Mouse (Mus musculus) embryonic facial prominence, embryonic 10.5 days (tissue): ENCODE results near the gene Phf21a. TPM values are rescaled to one million over a fixed set of nuclear protein-coding genes. Genes with fewer than 3 reads are reported as not detected.

Experiments
- DNase-seq: peaks from one replicate; pipeline ENCODE4 v3.0.0-alpha.2; 2017; ENCODE audit warnings: low spot score
- H3K27ac ChIP-seq: fragments of 300-500 bp; sonication (generic); replicated peaks from 2 replicates; pipeline ENCODE4 v1.5.1; 2016; ENCODE audit warnings: mild to moderate bottlenecking
- H3K27me3 ChIP-seq: fragments of 300-500 bp; sonication (generic); replicated peaks from 2 replicates; pipeline ENCODE4 v1.6.1; 2016; ENCODE audit warnings: low read depth, mild to moderate bottlenecking; ENCODE audit not compliant: poor library complexity, severe bottlenecking
- H3K36me3 ChIP-seq: fragments of 300-500 bp; sonication (generic); replicated peaks from 2 replicates; pipeline ENCODE4 v1.6.1; 2016; ENCODE audit warnings: mild to moderate bottlenecking, moderate library complexity
- H3K4me1 ChIP-seq: fragments of 300-500 bp; sonication (generic); 2 replicates; pipeline ENCODE4 v1.6.1; 2016
- H3K4me3 ChIP-seq: fragments of 300-500 bp; sonication (generic); 2 replicates; pipeline ENCODE4 v1.5.1; 2016; ENCODE audit warnings: mild to moderate bottlenecking, moderate library complexity
- H3K9me3 ChIP-seq: fragments of 300-500 bp; sonication (generic); 2 replicates; pipeline ENCODE4 v1.6.1; 2016; ENCODE audit warnings: mild to moderate bottlenecking
- WGBS: fragments of 180-500 bp; shearing (Covaris S2); methylation state at CpG from one replicate; pipeline ENCODE4 v1.1.7; 2016; 5-methylcytosine and 5-hydroxymethylcytosine counted together
- polyA plus RNA-seq: library from polyadenylated mRNA; unstranded; fragments of >200 nt; fragmentation: Nextera tagmentation; extraction: Ambion mirVana; gene quantifications from 2 replicates; pipeline ENCODE4 v1.2.1, GENCODE M21; 2016

Gene Phf21a
- polyA plus RNA-seq, result 41.3 and 42.3 TPM in 2 replicates

DNA sequence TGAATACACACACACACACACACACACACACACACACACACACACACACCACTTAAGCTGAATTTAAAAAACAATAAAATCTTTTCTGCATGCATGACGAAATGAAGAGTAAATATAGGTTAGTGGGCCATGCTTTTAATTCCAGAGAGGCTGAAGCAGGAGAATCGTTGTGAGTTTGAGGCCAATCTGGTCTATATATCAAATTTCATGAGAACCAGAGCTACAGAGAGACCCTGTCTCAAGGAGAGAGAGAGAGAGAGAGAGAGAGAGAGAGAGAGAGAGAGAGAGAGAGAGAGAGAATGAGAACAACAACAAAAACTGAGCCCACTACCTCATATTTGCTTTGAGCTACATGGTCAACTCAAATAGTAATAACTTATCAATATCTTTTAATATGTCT is at the start of gene Phf21a:
Gene Phf21a, plus strand, starts transcription at position 301 of the 400 bp plus-strand sequence.
- 76% methylated on average over 2 of the region's 2 CpGs for WGBS
- no peaks in the 10 kb centered on the region for H3K4me1 ChIP-seq
- no peak within 1 kb of the TSS for H3K4me3 ChIP-seq
- no peak within 1 kb of the TSS for H3K27ac ChIP-seq
- DNase-seq, result no peak
- no peaks in the 10 kb centered on the region for H3K36me3 ChIP-seq
- H3K27me3 ChIP-seq, result no peaks in the 10 kb centered on the region
- H3K9me3 ChIP-seq, result 0 out of 2 replicates have a peak, but pooled peaks cover 2% of the 10 kb centered on the region

DNA sequence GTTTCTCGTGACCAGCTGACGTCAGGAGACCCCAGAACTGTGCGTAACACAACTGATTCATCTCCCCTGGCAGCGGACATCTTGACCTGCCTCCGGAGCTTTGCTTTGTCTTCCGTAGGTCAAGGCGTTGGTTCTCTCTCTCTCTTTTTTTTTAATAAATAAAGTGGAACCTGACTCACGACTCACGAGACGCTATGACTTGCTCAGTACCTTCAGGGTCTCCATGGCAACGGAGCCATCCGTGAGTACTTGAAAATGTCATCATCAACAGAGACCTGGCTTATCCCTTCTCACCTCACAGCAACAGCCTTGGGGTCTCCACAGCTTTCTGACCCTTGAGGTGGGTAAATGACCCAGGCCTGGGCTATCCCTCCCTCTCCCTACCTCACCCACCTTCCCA is 49.6 kb upstream of the Phf21a start:
- Histone ChIP-seq H3K9me3 (no peaks in the 10 kb centered on the region), H3K27me3 (peaks cover 9% of the 10 kb centered on the region), H3K4me1 (peaks cover 5% of the 10 kb centered on the region), H3K27ac (no peak overlapping the region), H3K36me3 (no peaks in the 10 kb centered on the region), H3K4me3 (no peak overlapping the region)
- 89% methylated on average over 12 of the region's 12 CpGs for WGBS
- no peak for DNase-seq

DNA sequence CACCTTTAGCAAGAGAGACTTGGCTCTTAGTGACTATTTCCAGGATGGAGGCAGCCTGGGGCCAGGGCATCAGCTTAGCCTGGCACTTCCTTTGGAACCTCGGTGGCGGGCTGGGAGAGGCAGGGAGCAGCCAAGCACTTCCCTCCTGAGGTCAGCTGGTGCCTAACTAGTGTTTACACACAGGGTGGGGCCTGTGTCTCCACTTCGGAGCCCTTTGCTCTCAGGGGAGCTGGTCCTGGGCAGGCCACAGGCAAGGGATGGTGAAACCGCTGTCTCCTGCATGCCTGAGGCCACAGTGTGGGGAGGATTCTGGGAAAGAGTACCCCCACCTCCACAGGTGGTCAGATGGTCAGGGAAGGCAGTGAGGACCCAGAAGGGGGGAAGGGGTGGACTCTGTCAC is 45.3 kb upstream of the Phf21a start:
- Histone ChIP-seq H3K4me1 (peaks cover 5% of the 10 kb centered on the region), H3K9me3 (no peaks in the 10 kb centered on the region), H3K27ac (peak overlapping the region; percentile 19; the same call in 1 of the 2 replicates), H3K4me3 (no peak overlapping the region), H3K36me3 (no peaks in the 10 kb centered on the region), H3K27me3 (peaks cover 33% of the 10 kb centered on the region)
- DNase-seq, result no peak
- 18% methylated on average over 4 of the region's 4 CpGs for WGBS

DNA sequence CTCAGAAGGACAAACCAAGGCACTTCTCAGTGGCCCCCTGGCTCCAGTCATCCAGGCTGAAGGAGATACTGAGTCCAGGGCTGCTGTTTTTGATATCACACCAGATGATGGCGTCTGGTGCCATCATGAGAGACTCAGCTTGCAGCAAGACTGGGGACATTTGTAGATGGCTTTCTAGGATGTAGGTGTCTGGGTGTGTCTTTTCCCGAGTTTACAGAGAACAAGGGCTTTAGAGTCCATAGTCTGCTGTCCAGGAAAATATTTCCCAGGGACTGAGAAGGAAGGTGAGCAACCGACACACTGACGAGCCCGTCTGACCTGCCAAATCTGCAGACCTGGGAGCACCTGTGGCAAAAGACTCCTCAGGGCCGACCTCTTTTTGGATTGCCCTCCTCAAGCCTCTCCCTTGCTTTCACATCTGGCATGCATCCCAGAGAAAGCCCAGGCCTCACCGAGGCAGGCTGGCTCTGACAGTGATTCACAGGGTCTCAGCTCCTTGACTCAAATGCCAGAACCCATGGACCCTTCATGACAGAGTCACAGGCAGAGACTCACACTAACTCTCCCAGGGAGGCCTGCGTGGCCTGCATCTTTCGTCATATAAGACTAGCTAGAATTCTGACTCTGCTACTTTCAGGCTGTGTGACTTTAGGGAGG is 44.8 kb upstream of the Phf21a start:
- no peak for DNase-seq
- 71% methylated on average over 9 of the region's 9 CpGs for WGBS
- Histone ChIP-seq H3K36me3 (no peaks in the 10 kb centered on the region), H3K9me3 (no peaks in the 10 kb centered on the region), H3K27me3 (peaks cover 39% of the 10 kb centered on the region), H3K4me1 (peaks cover 5% of the 10 kb centered on the region), H3K27ac (no peak overlapping the region), H3K4me3 (no peak overlapping the region)

DNA sequence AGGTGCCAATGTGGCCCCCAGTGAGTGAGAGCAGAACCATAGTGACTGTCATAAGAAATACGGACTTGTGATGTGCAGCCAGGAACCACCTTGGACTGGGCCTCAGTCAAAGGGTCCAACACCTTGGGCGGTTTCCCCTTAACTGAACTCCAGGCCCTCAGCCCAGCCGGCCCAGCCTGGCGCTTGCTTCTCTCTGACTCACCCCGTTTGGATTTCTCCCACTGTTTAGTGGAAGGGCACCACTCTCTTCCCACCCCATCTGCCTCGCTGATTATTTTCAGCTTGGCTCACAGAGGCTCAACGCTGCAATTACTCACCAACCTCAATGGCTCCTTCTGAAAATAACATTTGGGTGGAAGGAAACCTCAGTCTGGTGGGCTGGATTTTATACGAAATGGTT is 40.7 kb upstream of the Phf21a start:
- peaks cover 73% of the 10 kb centered on the region for H3K27me3 ChIP-seq
- no peaks in the 10 kb centered on the region for H3K36me3 ChIP-seq
- no peak overlapping the region for H3K27ac ChIP-seq
- 87% methylated on average over 8 of the region's 8 CpGs for WGBS
- H3K4me3 ChIP-seq, result no peak overlapping the region
- H3K4me1 ChIP-seq, result peaks cover 16% of the 10 kb centered on the region
- no peak for DNase-seq
- no peaks in the 10 kb centered on the region for H3K9me3 ChIP-seq

DNA sequence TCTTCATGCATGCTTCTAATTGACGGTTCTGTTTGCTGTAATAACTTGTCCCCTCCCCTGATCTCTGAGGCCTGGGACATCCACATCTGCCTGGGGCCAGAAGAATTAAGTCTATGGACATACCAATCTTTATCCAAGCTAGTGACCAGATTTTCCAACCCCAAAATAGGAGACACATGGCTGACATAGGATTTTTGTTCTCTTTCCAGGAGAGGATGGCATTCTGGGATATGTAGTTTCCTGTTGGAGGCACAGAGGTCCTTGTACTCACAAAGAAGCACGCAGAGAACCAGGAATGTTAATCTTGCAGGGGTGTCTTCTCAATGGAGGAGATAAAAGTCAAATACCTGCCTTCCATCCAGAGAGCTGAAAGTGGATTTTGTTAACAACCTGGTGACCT is 40.2 kb upstream of the Phf21a start:
- H3K4me3 ChIP-seq, result no peak overlapping the region
- peaks cover 75% of the 10 kb centered on the region for H3K27me3 ChIP-seq
- 46% methylated on average over 2 of the region's 2 CpGs for WGBS
- peaks cover 12% of the 10 kb centered on the region for H3K4me1 ChIP-seq
- no peaks in the 10 kb centered on the region for H3K9me3 ChIP-seq
- H3K36me3 ChIP-seq, result no peaks in the 10 kb centered on the region
- no peak overlapping the region for H3K27ac ChIP-seq
- no peak for DNase-seq

DNA sequence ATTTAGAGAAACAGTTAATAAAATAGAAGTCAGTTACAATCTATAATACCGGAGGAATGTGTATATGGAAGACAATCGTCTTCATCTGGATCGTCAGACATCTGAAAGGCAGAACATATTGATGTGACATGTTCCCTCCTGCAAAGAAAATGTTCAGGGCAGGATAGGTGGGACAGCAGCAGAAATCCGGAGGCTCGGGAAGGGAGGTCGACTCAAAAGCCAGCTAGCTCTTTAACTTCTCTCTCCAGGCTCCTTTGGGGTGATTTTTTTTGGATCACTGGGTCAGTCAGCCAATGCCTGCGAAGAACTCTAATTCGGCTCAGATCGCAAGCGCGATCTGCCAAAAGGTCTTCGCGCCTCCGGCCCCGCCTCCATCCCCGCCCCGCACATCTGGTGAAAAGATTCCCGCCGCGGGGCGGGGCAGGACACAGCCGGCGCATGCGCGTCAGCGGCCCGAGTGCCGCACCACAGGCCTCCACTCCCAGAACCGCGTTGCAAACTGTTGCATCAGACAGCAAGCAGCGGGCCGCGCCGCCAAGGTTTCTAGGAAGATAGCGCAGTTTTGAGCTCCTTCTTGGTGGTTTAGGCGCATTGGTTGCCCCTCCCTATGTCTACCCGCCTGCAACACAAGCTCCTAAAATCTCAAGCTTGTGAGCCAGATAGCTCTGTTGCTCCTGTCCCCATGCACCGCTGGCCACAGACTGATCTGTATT is 37.7 kb upstream of the Phf21a start:
- Histone ChIP-seq H3K36me3 (no peaks in the 10 kb centered on the region), H3K4me3 (peak overlapping the region; percentile 55), H3K27me3 (peaks cover 83% of the 10 kb centered on the region), H3K9me3 (no peaks in the 10 kb centered on the region), H3K4me1 (peaks cover 32% of the 10 kb centered on the region), H3K27ac (peak overlapping the region; percentile 85)
- 4% methylated on average over 38 of the region's 38 CpGs for WGBS
- DNase-seq, result peak; percentile 95

DNA sequence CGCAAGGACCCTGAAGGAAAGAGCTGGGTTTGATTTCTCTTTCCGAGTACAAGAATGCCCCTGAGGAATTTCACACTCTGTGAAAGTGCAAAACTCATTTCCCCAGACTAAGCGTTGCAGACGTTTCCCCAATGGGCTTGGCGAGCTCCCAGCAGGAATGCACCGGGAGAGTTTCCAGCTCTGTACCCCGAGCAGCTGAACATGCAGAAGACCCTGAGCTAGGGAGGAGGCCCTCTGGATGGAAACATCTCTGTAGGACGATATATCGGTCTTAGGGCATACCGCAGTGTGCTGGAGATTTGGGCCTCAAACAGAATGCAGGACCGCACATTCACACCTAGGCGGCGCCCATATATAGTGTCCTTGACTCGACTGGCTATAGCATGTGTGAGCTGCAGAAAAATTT is 37.1 kb upstream of the Phf21a start:
- peak overlapping the region; percentile 85 for H3K27ac ChIP-seq
- WGBS, result 3% methylated on average over 14 of the region's 14 CpGs
- H3K27me3 ChIP-seq, result peaks cover 84% of the 10 kb centered on the region

DNA sequence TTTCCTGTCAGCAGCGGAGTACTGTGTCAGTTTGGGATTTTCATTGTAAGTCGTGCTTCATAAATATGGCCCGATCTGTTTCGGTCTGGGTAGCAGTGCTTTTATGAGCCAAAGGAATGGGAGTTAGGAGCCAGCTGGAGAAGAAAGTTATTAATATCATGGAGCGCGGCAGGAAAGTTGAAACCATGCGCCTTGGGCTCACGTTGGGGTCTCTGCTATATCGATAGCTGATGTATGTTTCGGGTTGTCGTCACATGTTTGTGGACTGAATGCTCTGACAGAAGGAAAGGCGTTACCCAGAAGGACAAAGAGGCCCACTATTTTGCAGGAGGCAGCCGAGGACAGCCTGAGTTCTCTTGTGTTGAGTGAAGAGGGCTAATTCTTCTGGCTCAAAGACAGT is 36.2 kb upstream of the Phf21a start:
- no peaks in the 10 kb centered on the region for H3K9me3 ChIP-seq
- DNase-seq, result no peak
- 79% methylated on average over 13 of the region's 13 CpGs for WGBS
- H3K27ac ChIP-seq, result no peak overlapping the region
- H3K4me3 ChIP-seq, result no peak overlapping the region
- no peaks in the 10 kb centered on the region for H3K36me3 ChIP-seq
- peaks cover 93% of the 10 kb centered on the region for H3K27me3 ChIP-seq
- H3K4me1 ChIP-seq, result peaks cover 33% of the 10 kb centered on the region

More for the DNA sequence above, 37.1 kb upstream of the Phf21a start:
- Histone ChIP-seq H3K4me3 (peak overlapping the region; percentile 55), H3K36me3 (no peaks in the 10 kb centered on the region), H3K9me3 (no peaks in the 10 kb centered on the region), H3K4me1 (peaks cover 33% of the 10 kb centered on the region)
- peak; percentile 78 for DNase-seq

DNA sequence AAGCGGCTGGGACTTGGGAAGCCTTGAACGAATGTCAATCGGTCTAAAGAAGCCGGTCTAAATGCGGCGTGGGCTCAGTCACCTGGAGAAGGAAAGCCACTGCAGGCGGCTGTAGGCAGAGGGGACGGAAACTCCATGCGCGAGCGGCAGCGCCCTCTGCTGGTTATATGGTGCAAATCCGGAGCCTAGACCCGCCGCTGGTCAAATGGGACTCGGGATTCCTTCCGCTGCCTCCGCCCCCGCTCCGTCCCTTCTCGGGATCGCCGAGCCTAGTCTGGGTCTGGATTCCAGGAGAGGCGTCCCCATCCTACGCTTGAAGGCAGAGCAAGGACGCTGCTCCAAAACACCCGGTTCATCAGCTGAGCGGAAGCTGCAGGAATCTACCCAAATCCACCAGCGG is 34.4 kb upstream of the Phf21a start:
- WGBS, result under 1% methylated on average over 29 of the region's 29 CpGs
- H3K36me3 ChIP-seq, result no peaks in the 10 kb centered on the region
- peaks cover 38% of the 10 kb centered on the region for H3K4me1 ChIP-seq
- no peak overlapping the region for H3K27ac ChIP-seq
- peak overlapping the region; percentile 78 for H3K4me3 ChIP-seq
- DNase-seq, result peak; percentile 94
- H3K9me3 ChIP-seq, result no peaks in the 10 kb centered on the region
- H3K27me3 ChIP-seq, result peaks cover 93% of the 10 kb centered on the region

DNA sequence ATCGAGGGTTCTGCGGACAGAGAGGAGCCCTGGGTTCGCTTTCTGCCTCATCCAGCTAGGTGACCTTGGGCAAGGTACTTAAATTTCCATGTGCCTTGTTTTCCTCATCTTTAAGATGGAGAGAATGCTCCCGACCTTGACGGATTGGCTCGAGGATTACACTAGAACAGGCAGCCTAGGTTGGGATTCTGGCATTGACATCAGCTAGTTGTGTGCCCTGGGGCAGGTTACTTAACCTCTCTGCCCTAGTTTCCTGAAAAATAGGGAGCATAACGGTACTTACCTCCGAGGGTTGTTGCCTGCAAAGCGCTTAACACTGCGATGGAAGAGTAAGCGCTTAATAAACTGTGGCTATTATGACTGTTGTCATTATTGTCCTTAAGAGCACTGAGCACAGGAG is 34.0 kb upstream of the Phf21a start:
- H3K9me3 ChIP-seq, result no peaks in the 10 kb centered on the region
- H3K27me3 ChIP-seq, result peaks cover 88% of the 10 kb centered on the region
- H3K36me3 ChIP-seq, result no peaks in the 10 kb centered on the region
- H3K4me3 ChIP-seq, result peak overlapping the region; percentile 78
- H3K4me1 ChIP-seq, result peaks cover 38% of the 10 kb centered on the region
- H3K27ac ChIP-seq, result no peak overlapping the region
- DNase-seq, result no peak
- WGBS, result 4% methylated on average over 11 of the region's 11 CpGs

DNA sequence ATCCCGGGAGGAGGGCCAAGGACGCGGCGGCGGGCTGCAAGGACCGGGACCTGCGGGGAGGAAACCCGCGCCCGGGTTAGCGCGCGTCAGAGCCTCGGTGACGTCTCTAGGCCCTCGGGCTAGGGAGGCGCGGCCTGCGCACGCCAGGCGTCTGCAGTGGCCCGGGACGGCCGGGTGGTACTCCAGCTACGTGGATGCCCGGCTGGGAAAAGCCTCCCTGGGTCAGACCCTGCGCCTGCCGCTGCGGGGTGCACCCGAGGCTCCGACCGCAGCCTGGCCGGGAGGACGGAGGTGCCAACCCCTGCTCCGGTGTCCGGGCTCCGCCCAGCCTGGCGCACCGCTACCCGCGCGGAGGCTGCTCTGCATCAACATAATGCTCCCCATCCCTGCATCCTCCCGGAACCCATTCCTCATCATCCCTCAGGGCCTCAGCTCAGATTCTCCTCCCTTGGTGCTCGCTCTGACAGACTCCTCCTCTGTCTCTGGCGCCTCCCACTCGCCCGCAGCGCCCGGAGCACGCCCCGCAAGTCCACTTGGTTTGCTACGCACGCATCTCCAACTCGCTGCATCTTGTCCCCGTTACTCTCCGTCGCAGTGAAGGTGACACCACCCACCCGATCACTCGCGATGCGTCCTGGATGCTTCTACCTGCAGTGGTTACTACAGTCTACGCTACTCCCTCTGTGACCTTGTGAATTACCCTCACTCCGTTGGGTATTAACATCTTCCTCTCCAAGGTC is 33.3 kb upstream of the Phf21a start:
- H3K27me3 ChIP-seq, result peaks cover 81% of the 10 kb centered on the region
- DNase-seq, result peak; percentile 74
- H3K27ac ChIP-seq, result peak overlapping the region; percentile 66; the same call in 1 of the 2 replicates
- under 1% methylated on average over 63 of the region's 63 CpGs for WGBS
- H3K9me3 ChIP-seq, result no peaks in the 10 kb centered on the region
- H3K36me3 ChIP-seq, result no peaks in the 10 kb centered on the region
- peak overlapping the region; percentile 78 for H3K4me3 ChIP-seq
- H3K4me1 ChIP-seq, result peaks cover 38% of the 10 kb centered on the region
